Mouse (Mus musculus) liver, embryonic 14 days (tissue): ENCODE results near the gene Cnbp. TPM values are rescaled to one million over a fixed set of nuclear protein-coding genes. Genes with fewer than 3 reads are reported as not detected.

Experiments
- polyA plus RNA-seq: library from polyadenylated mRNA; depleted of rRNA; stranded (reverse); fragments of >200 nt; gene quantifications from 2 replicates; pipeline ENCODE4 v1.2.3, GENCODE M21; 2012; rRNA removed

Gene Cnbp
- polyA plus RNA-seq = 188 and 223 TPM in 2 replicates

DNA sequence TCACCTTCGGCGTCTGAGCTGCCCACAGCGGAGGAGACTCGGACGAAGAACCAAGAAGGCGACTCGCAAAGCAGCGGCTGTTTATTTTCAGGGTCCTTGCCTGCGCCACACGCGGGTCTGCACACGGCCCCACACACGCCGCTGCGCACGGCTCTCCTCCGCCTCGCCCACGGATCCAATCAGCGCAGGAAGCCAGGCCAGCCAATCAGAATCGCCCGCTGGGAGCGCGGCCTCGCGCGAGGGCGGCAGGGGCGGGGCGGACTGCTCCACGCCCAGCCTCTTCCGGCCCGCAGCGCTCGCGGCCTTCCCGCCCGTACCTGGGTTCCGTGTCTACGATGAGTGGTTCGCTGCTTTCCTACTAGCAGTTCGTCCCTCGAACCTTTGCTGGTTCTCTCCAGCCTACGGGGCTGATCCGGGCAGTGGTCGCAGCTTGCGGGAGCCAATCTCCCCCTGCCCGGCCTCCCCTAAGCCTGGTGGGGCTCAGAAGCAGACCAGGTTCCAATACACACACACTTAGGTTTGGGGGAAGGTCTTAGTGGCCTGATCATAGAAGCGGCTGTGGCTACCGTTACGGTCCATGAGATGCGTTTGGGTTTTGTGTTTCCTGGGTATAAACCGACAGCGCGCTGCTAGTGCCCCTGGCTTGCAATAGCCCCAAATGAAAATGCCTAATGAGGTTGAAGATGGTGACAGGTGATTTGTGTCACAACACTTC is at the start of gene Cnbp:
Gene Cnbp, minus strand, starts transcription at position 207 of the 715 bp plus-strand sequence.

DNA sequence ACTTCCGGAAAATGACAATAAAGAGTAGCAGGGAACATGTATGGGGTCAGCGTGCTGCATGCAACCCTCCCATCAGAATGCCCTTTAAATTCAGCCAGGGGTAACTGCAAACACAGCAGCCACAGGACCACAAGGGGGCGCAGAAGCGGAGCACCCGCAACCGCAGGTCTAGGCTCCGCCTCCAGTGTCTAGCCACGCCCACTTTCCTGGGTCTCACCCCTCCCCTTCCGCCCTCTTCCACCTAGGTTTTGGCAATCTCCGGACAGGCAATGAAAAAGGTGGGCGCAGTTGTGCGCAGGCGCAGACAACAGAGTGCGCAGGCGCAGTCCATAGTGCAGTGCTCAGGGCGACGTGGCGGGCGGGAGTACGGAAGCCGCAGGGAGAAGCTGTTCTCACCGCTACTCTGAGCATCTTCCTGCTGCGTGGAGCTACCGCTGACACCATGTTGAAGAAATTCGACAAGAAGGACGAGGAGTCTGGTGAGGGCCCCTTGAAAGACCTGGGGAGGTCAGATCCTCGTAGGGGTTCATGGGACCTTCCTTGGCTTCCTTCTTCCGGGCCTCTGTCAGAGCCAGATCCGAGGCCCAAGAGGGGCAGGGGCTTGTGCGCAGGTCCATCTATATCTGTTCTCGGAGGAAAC is 36.8 kb upstream of the Cnbp start, which contains the start of gene Copg1:
Gene Copg1, plus strand, starts transcription at position 221 of the 640 bp plus-strand sequence.

DNA sequence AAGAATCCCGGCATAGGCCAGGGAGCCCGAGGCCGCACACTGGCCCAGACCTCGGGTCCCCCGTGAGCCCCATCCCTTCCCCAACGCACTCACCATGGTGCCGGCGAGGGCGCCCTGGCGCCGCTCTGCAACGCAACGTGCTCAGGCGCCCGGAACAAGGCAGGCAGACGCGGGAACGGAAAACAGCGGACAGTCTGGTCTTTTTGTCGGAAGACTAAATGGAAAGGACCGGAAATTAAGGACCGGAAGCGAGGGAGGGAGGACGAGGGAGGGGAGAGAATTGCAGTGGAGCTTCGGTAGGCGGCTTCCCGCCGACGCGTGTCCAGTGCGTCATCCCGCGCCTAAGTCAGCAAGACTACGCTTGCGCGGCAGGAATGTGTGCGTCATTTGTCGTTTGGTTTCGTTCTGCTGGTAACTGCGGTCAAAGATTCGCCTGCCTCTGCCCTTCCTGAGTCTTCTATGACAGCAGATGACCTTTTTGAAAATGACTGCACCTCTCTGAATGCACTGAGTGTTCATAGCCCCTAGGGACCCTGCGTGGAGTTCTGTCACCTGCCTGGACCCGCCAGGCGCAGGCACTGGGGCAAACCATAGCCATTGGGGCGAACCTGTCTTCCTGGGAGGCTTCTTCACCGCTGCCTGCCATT is 12.2 kb downstream of the Cnbp start, which contains the start of gene Isy1:
Gene Isy1, minus strand, starts transcription at position 248 of the 647 bp plus-strand sequence.

DNA sequence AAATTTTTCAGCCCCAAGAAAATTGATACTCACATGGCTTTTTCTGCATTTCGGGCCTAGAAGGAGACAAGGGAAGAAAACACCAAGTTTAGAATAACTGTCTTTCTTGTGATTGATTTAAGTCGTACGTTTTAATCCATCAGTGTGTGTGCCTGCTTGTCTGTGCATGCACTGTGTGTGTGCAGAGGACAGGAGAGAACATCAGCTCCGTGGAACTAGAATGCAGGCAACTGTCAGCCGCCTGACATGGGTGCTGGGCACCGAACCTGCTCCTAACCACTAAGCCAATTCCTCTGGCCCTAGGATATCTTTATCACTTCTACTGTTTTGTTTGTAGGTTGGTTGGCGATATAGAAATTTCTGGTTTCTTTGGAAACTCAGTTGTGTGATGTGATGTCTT is 15.2 kb downstream of the Cnbp start, which contains the start of gene Gm45140:
Gene Gm45140, minus strand, starts transcription at position 101 of the 400 bp plus-strand sequence.

GRCm38 (mm10) chr6:87811675-87812338 is 39.1 kb downstream of the Cnbp start, which contains the start of gene Rab43:
TSS of gene Rab43 (minus strand) at chr6:87812164.

Other genes starting within 250 kb of the Cnbp start
- gene Aplf, start 178.9 kb downstream of the Cnbp start, polyA plus RNA-seq = 9.7 and 10.1 TPM in 2 replicates
- 0.16 and 0.39 TPM in 2 replicates for gene Efcc1, start 120.2 kb downstream of the Cnbp start, polyA plus RNA-seq
- gene Gp9, start 73.0 kb downstream of the Cnbp start, polyA plus RNA-seq = 31.8 and 34.2 TPM in 2 replicates
- 15.5 and 21.2 TPM in 2 replicates for gene Rab43, start 38.9 kb downstream of the Cnbp start, polyA plus RNA-seq
- gene Gm45140, start 15.3 kb downstream of the Cnbp start, polyA plus RNA-seq = 5.1 and 6.2 TPM in 2 replicates
- gene Isy1, start 12.3 kb downstream of the Cnbp start, polyA plus RNA-seq = 17.1 and 17.5 TPM in 2 replicates
- gene Copg1, start 36.7 kb upstream of the Cnbp start, polyA plus RNA-seq = 19.2 and 24.4 TPM in 2 replicates
- 11.1 and 11.4 TPM in 2 replicates for gene Hmces, start 62.8 kb upstream of the Cnbp start, polyA plus RNA-seq
- 4.9 and 5.2 TPM in 2 replicates for gene H1fx, start 130.5 kb upstream of the Cnbp start, polyA plus RNA-seq
- 78.5 and 85.9 TPM in 2 replicates for gene Rab7, start 194.2 kb upstream of the Cnbp start, polyA plus RNA-seq
- 68.6 and 77.0 TPM in 2 replicates for gene Rpn1, start 233.4 kb upstream of the Cnbp start, polyA plus RNA-seq